Mouse (Mus musculus) liver, embryonic 14.5 days (tissue): ENCODE data around the gene Thnsl1. TPM values are rescaled to one million over a fixed set of nuclear protein-coding genes. Genes with fewer than 3 reads are reported as not detected.

Experiments used
- ATAC-seq: fragments of 200-750 bp; cut with Nextera tagmentation; 2 replicates; pipeline ENCODE4 v1.8.0; 2017; ENCODE audit warnings: moderate number of reproducible peaks, mild to moderate bottlenecking, moderate library complexity; ENCODE audit not compliant: insufficient read depth
- DNase-seq, 3 experiments: peaks; one replicate each; pipeline ENCODE4 v3.0.0-alpha.2; 2012 to 2013; ENCODE audit warnings: low read depth in 3 of 3, low spot score in 3 of 3
- H3K27ac ChIP-seq: fragments of 300-500 bp; sonication (generic); 2 replicates; pipeline ENCODE4 v1.5.1; 2014; ENCODE audit warnings: moderate library complexity, mild to moderate bottlenecking, control low read depth, inconsistent platforms
- H3K27me3 ChIP-seq: fragments of 300-500 bp; sonication (generic); 2 replicates; pipeline ENCODE4 v1.6.1; 2014; ENCODE audit warnings: mild to moderate bottlenecking, low read length, moderate library complexity; ENCODE audit not compliant: control insufficient read depth, insufficient read depth
- H3K36me3 ChIP-seq: fragments of 300-500 bp; sonication (generic); replicated peaks from 2 replicates; pipeline ENCODE4 v1.6.1; 2014; ENCODE audit warnings: low read depth; ENCODE audit not compliant: control insufficient read depth, insufficient read depth
- H3K4me1 ChIP-seq, 2 experiments: fragments of 200-500 bp in 1 of 2; fragments of 300-500 bp in 1 of 2; sonication (generic) in 1 of 2; replicated peaks; 2 replicates each; pipeline ENCODE4 v1.6.1; 2012 to 2014; ENCODE audit warnings: antibody characterized with exemption in 1 of 2, inconsistent platforms in 1 of 2, low read length in 1 of 2; ENCODE audit not compliant: control insufficient read depth in 2 of 2, insufficient read depth in 2 of 2
- H3K4me2 ChIP-seq: fragments of 300-500 bp; sonication (generic); 2 replicates; pipeline ENCODE4 v1.6.1; 2014; ENCODE audit warnings: low read depth, mild to moderate bottlenecking, control low read depth, moderate library complexity
- H3K4me3 ChIP-seq, 2 experiments: fragments of 200-500 bp in 1 of 2; fragments of 300-500 bp in 1 of 2; sonication (generic) in 1 of 2; 2 replicates each; pipeline ENCODE4 v1.5.1; 2012 to 2014; ENCODE audit warnings: low read depth in 2 of 2, low read length in 2 of 2, mild to moderate bottlenecking in 2 of 2, control low read depth in 1 of 2, inconsistent platforms in 1 of 2, moderate library complexity in 1 of 2; ENCODE audit not compliant: insufficient read depth in 1 of 2
- H3K9ac ChIP-seq: fragments of 300-500 bp; sonication (generic); replicated peaks from 2 replicates; pipeline ENCODE4 v1.6.1; 2014; ENCODE audit warnings: mild to moderate bottlenecking, control low read depth, moderate library complexity
- H3K9me3 ChIP-seq: fragments of 300-500 bp; sonication (generic); 2 replicates; pipeline ENCODE4 v1.6.1; 2016; ENCODE audit warnings: low read length, mixed read lengths; ENCODE audit not compliant: control insufficient read depth
- CTCF ChIP-seq: IDR thresholded peaks from 2 replicates; pipeline ENCODE4 v1.5.1; 2016; ENCODE audit warnings: antibody characterized with exemption, low read depth, control low read depth
- EP300 ChIP-seq: IDR thresholded peaks from 2 replicates; pipeline ENCODE4 v1.6.1; 2016; ENCODE audit warnings: antibody characterized with exemption, low read depth
- WGBS: fragments of 180-500 bp; shearing (Covaris S2); extraction: QIAGEN DNeasy Blood & Tissue Kit; methylation state at CpG from one replicate; pipeline ENCODE4 v1.1.7; 2014; ENCODE audit not compliant: insufficient replicate concordance; 5-methylcytosine and 5-hydroxymethylcytosine counted together
- polyA plus RNA-seq, 2 experiments: library from polyadenylated mRNA; depleted of rRNA in 1 of 2; stranded (reverse) in 1 of 2; unstranded in 1 of 2; fragments of >200 nt; fragmentation: Nextera tagmentation in 1 of 2; extraction: Ambion mirVana in 1 of 2; gene quantifications; 2 replicates each; pipeline versions ENCODE4 v1.2.1 to v1.2.3; 2012 to 2014

The Thnsl1 gene
- polyA plus RNA-seq, 2 experiments: 1.1 to 2.0 TPM

GRCm38 (mm10) chr2:21253644-21254043 is 48.1 kb downstream of the Thnsl1 start:
- Histone ChIP-seq H3K36me3 (no peaks in the 10 kb centered on the region), H3K4me3 (no peak overlapping the region), H3K4me2 (no peak overlapping the region), H3K27me3 (no peaks in the 10 kb centered on the region), H3K27ac (no peak overlapping the region), H3K4me1 (peaks cover 0 to 4% of the 10 kb centered on the region in 2 experiments; a peak in 2 of 4 replicates), H3K9ac (no peak overlapping the region), H3K9me3 (no peaks in the 10 kb centered on the region)
- TF ChIP-seq CTCF: no peak
- no peak for TF ChIP-seq EP300
- DNase-seq (no peak), ATAC-seq (no peak)
- WGBS: 47% methylated on average over 3 of the region's 3 CpGs

GRCm38 (mm10) chr2:21254308-21254707 is 48.8 kb downstream of the Thnsl1 start:
- Histone ChIP-seq H3K4me3 (no peak overlapping the region), H3K9me3 (no peaks in the 10 kb centered on the region), H3K4me1 (peaks cover 0 to 6% of the 10 kb centered on the region in 2 experiments; a peak in 2 of 4 replicates), H3K4me2 (no peak overlapping the region), H3K36me3 (no peaks in the 10 kb centered on the region), H3K9ac (no peak overlapping the region), H3K27ac (no peak overlapping the region), H3K27me3 (no peaks in the 10 kb centered on the region)
- TF ChIP-seq EP300 (no peak), CTCF (no peak)
- ATAC-seq (no peak), DNase-seq (no peak)

- WGBS: 73% methylated on average over 4 of the region's 4 CpGs
Measured at GRCm38 (mm10) chr2:21258281-21258680, 52.8 kb downstream of the Thnsl1 start.

GRCm38 (mm10) chr2:21259081-21259480 is 53.6 kb downstream of the Thnsl1 start:
- peaks cover 0 to 7% of the 10 kb centered on the region in 2 experiments; a peak in 2 of 4 replicates for H3K4me1 ChIP-seq
- DNase-seq (peak; percentile 28 to 43 (median 36)), ATAC-seq (peak; percentile 76)
- H3K4me2 ChIP-seq: no peak overlapping the region
- H3K27ac ChIP-seq: no peak overlapping the region
- no peaks in the 10 kb centered on the region for H3K36me3 ChIP-seq
- no peak overlapping the region for H3K9ac ChIP-seq
- no peak for TF ChIP-seq CTCF
- TF ChIP-seq EP300: no peak
- H3K9me3 ChIP-seq: no peaks in the 10 kb centered on the region
- 42% methylated on average over 5 of the region's 5 CpGs for WGBS
- no peak overlapping the region for H3K4me3 ChIP-seq
- H3K27me3 ChIP-seq: no peaks in the 10 kb centered on the region

More at GRCm38 (mm10) chr2:21258281-21258680, 52.8 kb downstream of the Thnsl1 start:
- H3K4me2 ChIP-seq: no peak overlapping the region
- no peaks in the 10 kb centered on the region for H3K27me3 ChIP-seq
- H3K9ac ChIP-seq: no peak overlapping the region
- no peaks in the 10 kb centered on the region for H3K36me3 ChIP-seq
- no peak for DNase-seq
- H3K9me3 ChIP-seq: no peaks in the 10 kb centered on the region
- no peak for ATAC-seq
- H3K4me3 ChIP-seq: no peak overlapping the region
- H3K4me1 ChIP-seq: peaks cover 0 to 8% of the 10 kb centered on the region in 2 experiments; a peak in 2 of 4 replicates
- H3K27ac ChIP-seq: no peak overlapping the region
- no peak for TF ChIP-seq CTCF
- no peak for TF ChIP-seq EP300

GRCm38 (mm10) chr2:21260060-21260459 is 54.5 kb downstream of the Thnsl1 start:
- no peak for TF ChIP-seq EP300
- no peak for TF ChIP-seq CTCF
- no peak for ATAC-seq
- Histone ChIP-seq H3K4me1 (peaks cover 0 to 5% of the 10 kb centered on the region in 2 experiments; a peak in 1 of 4 replicates), H3K36me3 (no peaks in the 10 kb centered on the region), H3K4me3 (no peak overlapping the region), H3K4me2 (no peak overlapping the region), H3K27me3 (no peaks in the 10 kb centered on the region), H3K27ac (no peak overlapping the region), H3K9me3 (no peaks in the 10 kb centered on the region), H3K9ac (no peak overlapping the region)
- no peak for DNase-seq
- 66% methylated on average over 4 of the region's 4 CpGs for WGBS
